Mouse (Mus musculus): ENCODE measurements around the gene Mthfd2l.

- TF ChIP-seq POU5F1 (IDR thresholded peaks at IDR 0.05; ENCODE audit: borderline replicate concordance, low read length), result no peak
- TF ChIP-seq CTCF (conservative IDR thresholded peaks at IDR 0.05; ENCODE audit: low read length), result no peak
Measured at GRCm38 (mm10) chr5:90891464-90891813, 39.5 kb upstream of the Mthfd2l start.

All from E14TG2a.4 (cell line).